Mouse (Mus musculus) heart, postnatal 0 days (tissue): ENCODE data around the gene Prox2.

Experiments used
- CTCF ChIP-seq: IDR thresholded peaks from 2 replicates; pipeline ENCODE4 v1.5.1; 2016; ENCODE audit warnings: antibody characterized with exemption, control low read depth, low read depth
- EP300 ChIP-seq: IDR thresholded peaks from 2 replicates; pipeline ENCODE4 v1.6.1; 2016; ENCODE audit warnings: antibody characterized with exemption, low read depth

DNA sequence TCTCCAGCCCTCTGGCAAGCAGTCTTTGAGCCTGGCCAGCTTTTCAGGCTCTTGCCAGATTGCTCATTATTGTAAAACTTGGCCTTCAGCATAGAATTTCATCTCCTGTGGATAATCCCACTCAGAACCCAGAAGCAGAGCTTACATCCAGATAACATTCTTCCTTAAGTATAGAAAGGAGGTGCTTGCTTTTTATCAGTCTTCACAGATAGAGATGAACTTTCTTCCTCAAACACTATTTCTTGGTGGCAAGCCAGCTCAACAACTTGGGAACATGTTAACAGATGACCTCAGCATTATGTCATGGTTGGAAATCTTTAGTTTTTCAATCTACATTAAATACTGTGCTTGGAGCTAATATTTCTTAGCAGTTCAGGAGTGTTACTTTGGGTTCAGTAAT, 39.5 kb downstream of the Prox2 start:
- no peak for TF ChIP-seq CTCF
- no peak for TF ChIP-seq EP300
